Mouse (Mus musculus) lung, embryonic 15.5 days (tissue): ENCODE measurements around the gene Chst14. TPM values are rescaled to one million over a fixed set of nuclear protein-coding genes. Genes with fewer than 3 reads are reported as not detected.

Experiments used
- ATAC-seq: fragments of 200-750 bp; cut with Nextera tagmentation; 2 replicates; pipeline ENCODE4 v1.8.0; 2017; ENCODE audit warnings: moderate number of reproducible peaks, borderline replicate concordance; ENCODE audit not compliant: low FRiP score, low TSS enrichment; ENCODE audit errors: extremely low read depth
- H3K27ac ChIP-seq: fragments of 300-500 bp; sonication (generic); 2 replicates; pipeline ENCODE4 v1.5.1; 2015; ENCODE audit warnings: moderate library complexity, mild to moderate bottlenecking, inconsistent platforms
- H3K27me3 ChIP-seq: fragments of 300-500 bp; sonication (generic); 2 replicates; pipeline ENCODE4 v1.6.1; 2015; ENCODE audit warnings: inconsistent platforms
- H3K36me3 ChIP-seq: fragments of 300-500 bp; sonication (generic); 2 replicates; pipeline ENCODE4 v1.6.1; 2015; ENCODE audit warnings: inconsistent platforms
- H3K4me1 ChIP-seq: fragments of 300-500 bp; sonication (generic); 2 replicates; pipeline ENCODE4 v1.6.1; 2015; ENCODE audit warnings: inconsistent platforms
- H3K4me2 ChIP-seq: fragments of 300-500 bp; sonication (generic); 2 replicates; pipeline ENCODE4 v1.6.1; 2015; ENCODE audit warnings: inconsistent platforms, mild to moderate bottlenecking, moderate library complexity
- H3K4me3 ChIP-seq: fragments of 300-500 bp; sonication (generic); 2 replicates; pipeline ENCODE4 v1.5.1; 2015; ENCODE audit warnings: mild to moderate bottlenecking, inconsistent platforms
- H3K9ac ChIP-seq: fragments of 300-500 bp; sonication (generic); 2 replicates; pipeline ENCODE4 v1.6.1; 2015; ENCODE audit warnings: inconsistent platforms
- H3K9me3 ChIP-seq: fragments of 300-500 bp; sonication (generic); 2 replicates; pipeline ENCODE4 v1.6.1; 2016; ENCODE audit warnings: inconsistent platforms
- WGBS: fragments of 180-500 bp; shearing (Covaris S2); methylation state at CpG from one replicate; pipeline ENCODE4 v1.1.7; 2015; 5-methylcytosine and 5-hydroxymethylcytosine counted together
- polyA plus RNA-seq: library from polyadenylated mRNA; unstranded; fragments of >200 nt; fragmentation: Nextera tagmentation; extraction: Ambion mirVana; gene quantifications from 2 replicates; pipeline ENCODE4 v1.2.1, GENCODE M21; 2015

Chst14 gene
- polyA plus RNA-seq, 1 experiment from 2014 or later = 35.2 TPM

DNA sequence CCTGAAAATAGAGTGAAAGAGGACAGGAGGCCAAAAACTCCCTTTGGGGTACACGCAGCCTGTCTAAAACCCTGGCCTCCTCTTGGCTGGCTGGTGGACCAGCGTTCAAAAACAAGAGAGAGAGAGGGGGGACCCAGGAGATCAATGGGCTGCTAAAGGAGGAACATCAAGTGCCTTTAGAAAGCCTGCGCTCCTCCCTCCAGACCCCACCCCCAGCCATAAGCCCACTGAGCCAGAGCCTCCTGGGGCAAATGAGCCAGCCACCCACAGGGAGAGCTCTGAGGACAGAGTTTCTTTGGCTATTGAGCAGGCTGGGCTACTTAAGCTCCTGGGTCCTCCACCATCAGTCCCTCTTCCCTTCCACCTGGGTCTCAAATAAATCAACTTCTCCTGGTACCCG lies 27.5 kb upstream of the Chst14 start:
- WGBS = 8% methylated on average over 4 of the region's 4 CpGs
- no peak overlapping the region for H3K9ac ChIP-seq
- no peak for ATAC-seq
- H3K4me3 ChIP-seq = no peak overlapping the region
- H3K9me3 ChIP-seq = no peaks in the 10 kb centered on the region
- peaks cover 44% of the 10 kb centered on the region for H3K4me1 ChIP-seq
- H3K36me3 ChIP-seq = no peaks in the 10 kb centered on the region
- H3K27me3 ChIP-seq = peaks cover 71% of the 10 kb centered on the region
- no peak overlapping the region for H3K4me2 ChIP-seq
- no peak overlapping the region for H3K27ac ChIP-seq

DNA sequence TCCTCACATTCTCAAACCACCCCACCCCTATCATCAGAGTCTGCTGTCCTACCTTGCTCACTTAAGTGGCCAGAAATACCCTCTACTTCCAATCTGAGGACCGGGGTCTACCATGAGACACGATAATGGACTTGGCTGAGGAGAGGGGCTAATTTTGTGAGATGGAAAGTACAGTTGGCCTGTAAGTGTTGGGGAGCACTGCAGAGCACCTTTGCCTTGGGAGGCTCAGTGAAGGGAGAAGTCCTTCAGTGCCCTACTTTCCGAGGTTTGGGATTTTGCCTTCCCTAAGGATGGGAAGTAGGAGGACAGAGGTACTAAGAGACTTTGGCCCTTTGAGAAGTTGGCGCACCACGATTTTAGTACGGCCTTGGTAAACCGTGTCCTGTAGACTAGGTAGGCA lies 27.0 kb upstream of the Chst14 start:
- H3K4me1 ChIP-seq = peaks cover 44% of the 10 kb centered on the region

DNA sequence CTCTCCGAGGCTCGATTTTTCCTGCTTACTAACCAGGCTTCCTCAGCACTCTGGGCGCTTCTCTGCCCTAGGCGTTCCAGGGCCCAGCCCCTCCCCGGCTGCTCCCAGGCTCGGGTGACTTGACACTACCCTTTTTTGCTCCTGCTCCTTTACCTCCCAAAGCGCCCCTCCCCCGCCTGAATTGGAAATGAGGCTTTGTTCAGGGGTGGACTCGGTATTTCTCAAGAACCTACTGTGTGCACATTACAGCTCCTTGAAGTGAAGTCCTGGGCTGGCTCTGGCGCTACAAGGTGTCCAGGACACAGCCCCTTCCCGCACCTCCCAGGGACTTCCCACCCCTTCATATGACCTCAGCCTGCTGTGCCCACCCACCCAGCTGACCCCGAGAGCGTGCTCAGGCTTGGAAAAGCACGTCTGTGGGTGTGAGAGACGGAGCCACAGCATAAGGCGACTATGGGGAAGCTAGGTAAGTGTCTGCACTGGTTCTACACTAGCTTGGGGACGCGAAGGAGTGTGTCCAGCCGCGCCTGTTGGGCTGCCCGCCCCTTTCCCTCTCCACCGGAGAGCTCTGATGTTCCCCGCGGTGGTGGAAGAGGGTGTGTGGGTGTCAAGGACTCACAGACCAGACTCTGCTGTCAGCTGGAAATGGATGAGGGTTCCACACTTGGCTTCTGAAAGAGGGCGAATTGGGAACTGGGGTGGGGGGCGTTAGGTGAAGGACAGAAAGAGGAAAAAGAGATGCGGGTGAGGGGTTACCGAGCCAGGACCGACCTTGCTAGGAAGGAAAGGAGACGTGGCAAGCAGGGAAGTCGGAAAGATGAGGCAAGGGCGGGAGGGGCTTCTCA lies 26.1 kb upstream of the Chst14 start, which contains the start of gene Bahd1:
Gene Bahd1 (plus strand): TSS at position 397 of the 845 bp plus-strand sequence.
- peaks cover 60% of the 10 kb centered on the region for H3K27me3 ChIP-seq

More for the DNA sequence above, 27.0 kb upstream of the Chst14 start:
- no peak overlapping the region for H3K4me3 ChIP-seq
- H3K27ac ChIP-seq = no peak overlapping the region
- H3K27me3 ChIP-seq = peaks cover 66% of the 10 kb centered on the region
- no peak overlapping the region for H3K9ac ChIP-seq
- H3K9me3 ChIP-seq = no peaks in the 10 kb centered on the region
- WGBS = 15% methylated on average over 7 of the region's 7 CpGs
- no peaks in the 10 kb centered on the region for H3K36me3 ChIP-seq
- no peak overlapping the region for H3K4me2 ChIP-seq
- ATAC-seq = no peak

DNA sequence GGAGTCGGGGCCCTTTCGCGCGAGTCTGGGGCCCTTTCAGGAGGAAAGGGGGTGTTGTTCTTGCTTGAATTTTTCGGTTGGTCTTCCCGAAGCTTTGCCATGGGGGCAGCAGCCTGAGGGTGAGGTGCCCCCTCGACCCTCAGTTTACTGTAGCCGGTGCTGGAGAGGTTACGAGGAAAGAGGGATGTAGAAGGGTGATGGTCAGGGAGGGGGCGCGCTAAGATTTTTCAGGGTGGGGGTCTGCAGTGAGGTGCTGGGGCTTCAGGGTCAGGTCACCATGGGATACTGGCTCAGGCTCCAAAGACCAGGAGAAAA lies 25.5 kb upstream of the Chst14 start:
- Histone ChIP-seq H3K4me2 (peak overlapping the region; percentile 99), H3K27ac (no peak overlapping the region), H3K9ac (peak overlapping the region; percentile 29; the same call in 1 of the 2 replicates), H3K27me3 (peaks cover 54% of the 10 kb centered on the region), H3K36me3 (no peaks in the 10 kb centered on the region), H3K4me1 (peaks cover 44% of the 10 kb centered on the region), H3K9me3 (no peaks in the 10 kb centered on the region), H3K4me3 (peak overlapping the region; percentile 81)
- ATAC-seq = no peak
- WGBS = 0% methylated on average over 11 of the region's 11 CpGs

More for the DNA sequence above, 26.1 kb upstream of the Chst14 start, which contains the start of gene Bahd1:
- Histone ChIP-seq H3K27ac (peak within 1 kb of the TSS; percentile 60; the same call in 1 of the 2 replicates), H3K36me3 (no peaks in the 10 kb centered on the region), H3K4me1 (peaks cover 44% of the 10 kb centered on the region), H3K4me3 (peak within 1 kb of the TSS; percentile 81), H3K9ac (peak within 1 kb of the TSS; percentile 29; the same call in 1 of the 2 replicates), H3K4me2 (peak within 1 kb of the TSS; percentile 99), H3K9me3 (no peaks in the 10 kb centered on the region)
- WGBS = 1% methylated on average over 32 of the region's 32 CpGs
- no peak for ATAC-seq

DNA sequence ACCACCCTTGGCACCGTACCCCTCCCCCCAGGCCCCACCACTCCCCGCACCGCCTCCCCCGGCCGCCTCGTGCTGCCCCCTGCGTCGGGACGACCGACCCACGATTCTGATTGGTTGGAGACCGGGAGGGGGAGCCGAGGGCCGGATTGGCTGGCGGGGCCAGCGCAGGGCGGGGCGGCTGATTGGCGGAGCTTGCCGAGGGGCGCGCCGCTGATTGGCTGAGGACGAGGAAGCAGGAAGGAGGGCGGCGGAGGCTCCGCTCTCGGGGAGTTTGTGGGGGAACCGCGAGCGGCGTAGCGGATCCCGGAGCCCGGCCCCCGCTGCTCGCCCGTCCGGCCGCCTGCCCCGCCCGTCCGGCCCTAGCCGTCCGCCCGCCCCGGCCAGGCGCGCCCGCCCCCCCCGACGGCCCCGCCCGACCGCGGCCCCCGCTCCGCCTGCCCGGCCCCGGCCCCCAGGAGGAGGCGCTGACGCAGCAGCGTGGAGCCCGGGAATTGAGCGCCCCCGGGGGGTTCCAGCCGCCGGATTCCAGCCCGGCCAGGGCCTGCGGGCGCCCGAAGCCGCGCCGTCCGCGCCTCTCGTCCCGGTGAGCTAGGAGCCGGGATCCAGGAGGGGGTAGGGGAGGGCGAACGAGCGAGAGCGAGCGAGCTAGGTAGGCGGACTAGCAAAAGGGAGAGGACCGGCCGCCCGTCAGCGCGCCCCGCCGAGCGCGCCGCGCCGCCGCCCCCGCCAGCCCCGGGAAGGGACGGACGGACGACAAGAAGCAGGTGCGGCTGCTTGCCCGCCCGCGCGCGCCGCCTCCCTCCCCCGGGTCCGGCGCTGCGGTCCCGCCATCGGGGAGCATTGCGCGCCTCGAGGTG lies 24.9 kb upstream of the Chst14 start:
- Histone ChIP-seq H3K9me3 (no peaks in the 10 kb centered on the region), H3K4me3 (peak overlapping the region; percentile 81), H3K27ac (peak overlapping the region; percentile 60), H3K9ac (peak overlapping the region; percentile 72), H3K4me2 (peak overlapping the region; percentile 99), H3K27me3 (peaks cover 48% of the 10 kb centered on the region), H3K36me3 (no peaks in the 10 kb centered on the region), H3K4me1 (peaks cover 37% of the 10 kb centered on the region)
- ATAC-seq = peak; percentile 93
- under 1% methylated on average over 77 of the region's 120 CpGs for WGBS

DNA sequence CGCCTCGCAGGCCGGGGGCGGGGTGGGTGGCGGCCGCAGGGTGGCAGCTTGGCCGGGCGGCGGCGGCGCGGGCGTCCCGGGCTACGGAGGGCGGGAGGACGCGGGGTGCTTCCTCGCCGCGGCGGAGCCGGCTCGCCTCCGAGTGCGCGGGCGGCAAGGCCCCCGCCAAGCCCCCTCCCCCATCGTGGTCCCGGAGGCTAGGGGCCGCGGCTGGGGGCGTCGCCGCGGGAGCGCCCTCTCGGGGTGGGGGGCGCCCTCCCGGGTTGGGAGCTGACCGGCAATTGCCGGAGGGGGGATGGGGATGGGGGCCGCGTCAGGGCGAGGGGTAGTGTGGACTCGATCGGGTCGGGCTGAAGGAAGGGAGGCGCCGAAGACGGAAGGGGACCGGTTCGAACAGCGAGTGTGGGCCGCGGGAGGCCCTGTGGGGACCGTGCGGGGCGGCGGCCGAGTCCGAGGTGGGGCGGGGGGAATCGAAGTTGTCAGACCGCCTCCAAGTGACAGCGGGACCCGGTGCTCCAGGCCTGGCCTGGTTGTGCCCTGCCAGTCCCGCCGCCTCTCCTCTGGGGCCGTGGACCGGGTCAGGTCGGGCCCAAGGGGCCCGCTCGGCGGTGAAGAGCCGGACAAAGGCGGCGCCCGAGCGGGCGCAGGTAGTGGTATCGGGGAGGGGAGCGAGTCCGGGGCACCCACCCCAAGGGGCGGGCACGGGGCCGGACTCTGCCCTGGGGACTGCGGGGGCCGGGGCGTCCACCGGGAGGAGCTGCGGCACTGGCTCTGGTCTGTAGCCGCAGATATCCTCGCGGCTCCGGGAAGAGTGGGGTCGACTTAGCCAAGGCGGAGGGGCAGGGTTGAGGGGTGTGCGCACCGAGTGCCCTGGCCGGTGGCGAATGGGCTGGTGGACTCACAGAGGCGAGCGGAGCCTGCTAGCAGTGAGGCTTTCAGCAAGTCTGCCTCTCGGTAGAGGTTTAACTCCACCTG lies 24.0 kb upstream of the Chst14 start:
- Histone ChIP-seq H3K9ac (peak overlapping the region; percentile 72), H3K9me3 (no peaks in the 10 kb centered on the region), H3K4me1 (peaks cover 29% of the 10 kb centered on the region), H3K36me3 (no peaks in the 10 kb centered on the region), H3K27ac (0 out of 2 replicates have a peak overlapping the region, but pooled peaks have one; percentile 60), H3K4me2 (peak overlapping the region; percentile 99), H3K27me3 (peaks cover 39% of the 10 kb centered on the region), H3K4me3 (peak overlapping the region; percentile 81)
- WGBS = under 1% methylated on average over 70 of the region's 106 CpGs
- peak; percentile 15 for ATAC-seq

DNA sequence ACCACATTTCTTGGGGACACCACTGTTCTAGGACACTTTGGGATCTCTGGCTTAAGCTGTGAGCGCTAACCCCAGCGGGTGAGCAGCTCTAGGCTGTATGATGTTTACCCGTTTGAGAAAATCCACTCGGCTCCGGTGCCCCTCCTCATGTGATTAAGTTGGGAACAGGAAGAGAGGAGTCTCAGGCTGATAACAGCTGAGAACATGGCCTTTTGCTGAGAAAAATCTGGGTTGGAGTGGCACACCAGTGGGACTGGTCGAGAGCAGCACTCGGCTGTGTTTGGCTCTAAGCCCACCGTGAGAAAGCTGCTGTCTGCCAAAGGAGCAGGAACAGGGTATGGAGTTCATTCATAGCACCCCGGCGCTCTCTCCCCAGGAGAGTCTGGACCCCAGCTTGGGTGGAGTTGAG lies 23.0 kb upstream of the Chst14 start:
- 0 out of 2 replicates have a peak overlapping the region, but pooled peaks have one; percentile 72 for H3K9ac ChIP-seq
- no peak overlapping the region for H3K27ac ChIP-seq
- WGBS = 6% methylated on average over 10 of the region's 10 CpGs

DNA sequence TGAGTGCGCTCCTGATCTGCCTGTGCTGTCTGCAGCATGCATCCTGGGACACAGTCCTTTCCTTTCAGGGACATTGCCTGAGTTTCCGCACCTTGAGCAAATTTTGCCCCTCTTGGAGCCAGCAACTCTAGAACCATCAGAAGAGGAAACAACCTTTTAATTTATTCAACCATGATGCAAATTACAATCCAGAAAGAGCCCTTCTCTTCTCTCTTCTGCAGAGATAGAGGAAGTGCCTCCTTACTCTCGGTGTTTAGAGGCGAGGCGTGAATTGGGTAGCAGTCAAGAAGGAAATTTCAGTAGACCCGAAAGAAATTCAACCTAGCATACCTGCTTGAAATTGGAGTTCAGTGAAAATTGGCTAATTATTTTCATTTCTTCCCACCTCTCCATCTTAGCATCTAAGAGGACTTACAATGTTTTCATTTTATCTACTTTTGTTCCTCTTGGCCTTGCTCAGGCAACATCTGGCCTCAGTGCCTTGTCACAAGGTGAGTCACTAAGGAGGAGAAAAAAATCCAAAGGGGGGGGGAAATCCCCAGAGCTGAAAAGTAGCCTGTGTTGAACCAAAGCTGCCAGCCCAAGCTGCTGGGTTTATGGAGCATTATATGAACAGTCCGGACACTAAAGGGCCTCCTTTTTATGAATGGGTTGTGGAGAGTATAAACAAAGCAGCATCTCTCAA lies 20.7 kb upstream of the Chst14 start:
- Histone ChIP-seq H3K4me3 (no peak overlapping the region), H3K4me2 (no peak overlapping the region), H3K9me3 (no peaks in the 10 kb centered on the region), H3K36me3 (no peaks in the 10 kb centered on the region), H3K27me3 (peaks cover 7% of the 10 kb centered on the region), H3K4me1 (peaks cover 18% of the 10 kb centered on the region), H3K27ac (no peak overlapping the region), H3K9ac (no peak overlapping the region)
- no peak for ATAC-seq
- 79% methylated on average over 7 of the region's 7 CpGs for WGBS

More for the DNA sequence above, 23.0 kb upstream of the Chst14 start:
- peak overlapping the region; percentile 81 for H3K4me3 ChIP-seq
- no peak for ATAC-seq
- H3K4me1 ChIP-seq = peaks cover 26% of the 10 kb centered on the region
- H3K36me3 ChIP-seq = no peaks in the 10 kb centered on the region
- H3K27me3 ChIP-seq = peaks cover 29% of the 10 kb centered on the region
- H3K4me2 ChIP-seq = peak overlapping the region; percentile 99
- no peaks in the 10 kb centered on the region for H3K9me3 ChIP-seq

DNA sequence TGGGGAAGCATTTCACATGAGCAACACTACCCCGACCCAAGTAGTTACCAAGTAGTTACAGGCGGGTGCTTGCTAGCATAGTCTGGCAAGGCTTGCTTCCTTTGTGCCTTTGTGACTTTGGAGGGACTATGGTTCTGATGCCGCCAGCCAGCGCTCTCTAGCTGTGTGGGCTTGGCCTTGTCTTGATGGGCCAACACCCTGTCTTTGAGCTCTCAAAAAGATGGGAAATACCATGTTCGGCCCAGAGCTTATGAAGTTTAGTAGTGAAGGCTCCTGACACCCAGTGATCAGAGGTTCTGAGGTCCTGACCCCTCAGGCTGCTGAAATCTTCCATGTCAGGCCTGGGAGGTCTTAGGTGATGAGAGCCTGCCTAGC lies 20.2 kb upstream of the Chst14 start:
- Histone ChIP-seq H3K36me3 (no peaks in the 10 kb centered on the region), H3K27me3 (0 out of 2 replicates have a peak, but pooled peaks cover 3% of the 10 kb centered on the region)
- 82% methylated on average over 5 of the region's 5 CpGs for WGBS

DNA sequence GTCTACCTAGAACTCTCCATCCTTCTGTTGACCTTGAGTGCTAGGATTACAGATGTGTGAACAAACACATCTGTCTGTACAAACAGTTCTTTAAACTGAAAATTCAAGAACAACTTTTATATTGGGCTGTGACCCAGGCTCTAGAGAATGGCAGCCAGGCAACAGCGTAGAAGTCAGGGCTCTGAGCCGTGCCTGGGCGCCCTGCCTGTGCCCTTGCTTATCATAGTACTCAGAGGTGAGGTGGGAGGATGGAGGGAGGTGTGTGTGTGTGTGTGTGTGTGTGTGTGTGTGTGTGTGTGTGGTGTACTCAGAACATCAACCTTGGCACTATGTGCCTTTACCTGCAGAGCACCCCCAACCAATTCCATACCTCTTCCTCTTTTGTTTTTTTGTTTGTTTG lies 18.5 kb upstream of the Chst14 start:
- WGBS = 85% methylated on average over 3 of the region's 3 CpGs
- peaks cover 9% of the 10 kb centered on the region for H3K4me1 ChIP-seq
- no peak overlapping the region for H3K4me3 ChIP-seq
- no peaks in the 10 kb centered on the region for H3K9me3 ChIP-seq
- H3K4me2 ChIP-seq = no peak overlapping the region
- no peak overlapping the region for H3K9ac ChIP-seq
- H3K27ac ChIP-seq = no peak overlapping the region
- 0 out of 2 replicates have a peak, but pooled peaks cover 3% of the 10 kb centered on the region for H3K27me3 ChIP-seq
- H3K36me3 ChIP-seq = no peaks in the 10 kb centered on the region
- no peak for ATAC-seq

More for the DNA sequence above, 20.2 kb upstream of the Chst14 start:
- Histone ChIP-seq H3K9me3 (no peaks in the 10 kb centered on the region), H3K9ac (no peak overlapping the region), H3K27ac (no peak overlapping the region), H3K4me2 (no peak overlapping the region), H3K4me3 (no peak overlapping the region), H3K4me1 (peaks cover 14% of the 10 kb centered on the region)
- ATAC-seq = no peak
